Mouse (Mus musculus): ENCODE results near the gene B3galt1.

The B3galt1 gene

DNA sequence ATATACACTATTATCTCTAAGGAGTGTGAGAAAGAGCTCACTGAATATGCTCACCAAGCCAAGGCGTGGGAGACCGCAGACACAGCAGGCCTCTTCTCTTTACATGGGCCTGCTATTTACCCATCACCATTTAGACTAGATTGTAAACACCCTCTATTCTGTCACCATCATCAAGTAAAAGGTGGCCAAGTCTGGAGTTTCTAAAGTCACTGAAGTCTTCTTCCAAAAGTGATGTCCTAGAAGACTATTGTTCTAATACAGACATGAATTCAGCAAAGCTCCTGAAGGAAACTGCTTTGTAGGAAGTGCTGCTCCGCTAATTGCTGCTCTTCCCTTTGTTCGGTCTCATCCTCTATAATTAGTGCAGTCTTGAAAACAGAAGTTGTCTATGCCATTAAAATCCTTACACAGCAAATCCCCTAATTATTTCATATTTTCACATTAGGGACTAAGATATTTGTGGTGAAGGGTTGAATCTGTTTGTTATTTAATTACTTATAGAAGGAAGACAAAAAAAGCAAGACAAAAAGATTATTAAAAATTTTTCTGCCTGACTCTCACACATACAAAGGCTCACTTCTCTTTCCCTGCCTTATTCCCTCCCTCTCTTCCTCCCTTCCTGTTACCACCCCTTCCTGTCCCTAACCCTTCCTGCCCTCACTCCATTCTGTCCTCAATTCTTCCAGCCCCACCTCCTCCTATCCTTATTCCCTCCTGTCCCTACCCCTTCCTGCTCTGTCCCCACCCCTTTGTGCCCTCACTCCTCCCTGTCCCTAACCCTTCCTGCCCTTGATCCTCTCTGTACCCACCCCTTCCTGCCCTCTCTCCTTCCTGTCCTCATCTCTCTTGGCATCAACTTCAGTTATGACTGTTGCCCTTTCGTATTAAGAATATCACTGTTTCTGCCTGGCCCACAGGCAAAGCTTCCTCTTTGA lies 514.0 kb downstream of the B3galt1 start:
- DNase-seq = peak; percentile 4

- no peak for DNase-seq
Observed at GRCm38 (mm10) chr2:68080872-68081280, 515.2 kb downstream of the B3galt1 start.

DNA sequence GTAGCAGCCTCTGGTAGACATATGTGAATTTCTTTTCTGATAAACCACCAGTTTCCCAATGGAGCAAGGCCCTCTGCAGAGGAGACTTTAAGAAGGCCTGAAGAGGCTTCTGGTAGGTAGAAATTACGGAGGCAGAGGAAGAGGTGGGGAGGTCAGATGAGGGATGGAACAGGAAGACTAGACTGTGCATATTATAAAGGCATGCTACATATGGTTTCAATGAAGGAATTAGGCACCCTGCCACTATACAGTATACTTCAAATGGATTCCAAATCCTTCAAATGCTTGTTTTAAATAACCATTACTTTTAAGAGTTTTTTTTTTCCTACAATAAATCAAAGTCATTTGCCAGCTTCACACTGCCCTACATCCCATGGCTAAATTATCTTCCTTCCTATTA lies 518.8 kb downstream of the B3galt1 start:
- DNase-seq = no peak

- no peak for DNase-seq
Observed at GRCm38 (mm10) chr2:68086101-68086500, 520.4 kb downstream of the B3galt1 start.

GRCm38 (mm10) chr2:68091559-68091958 lies 525.9 kb downstream of the B3galt1 start:
- DNase-seq = no peak

- no peak for DNase-seq
Observed at GRCm38 (mm10) chr2:68104641-68105040, 539.0 kb downstream of the B3galt1 start.

DNA sequence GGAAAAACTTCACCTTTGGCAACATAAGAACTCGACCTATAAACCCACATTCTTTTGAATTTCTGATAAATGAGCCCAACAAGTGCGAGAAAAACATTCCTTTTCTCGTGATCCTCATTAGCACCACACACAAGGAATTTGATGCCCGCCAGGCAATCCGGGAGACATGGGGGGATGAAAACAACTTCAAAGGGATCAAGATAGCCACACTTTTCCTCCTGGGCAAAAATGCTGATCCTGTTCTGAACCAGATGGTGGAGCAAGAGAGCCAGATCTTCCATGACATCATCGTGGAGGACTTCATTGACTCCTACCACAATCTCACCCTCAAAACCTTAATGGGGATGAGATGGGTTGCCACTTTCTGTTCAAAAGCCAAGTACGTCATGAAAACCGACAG lies 552.4 kb downstream of the B3galt1 start:
- peak; percentile 1 for DNase-seq

DNA sequence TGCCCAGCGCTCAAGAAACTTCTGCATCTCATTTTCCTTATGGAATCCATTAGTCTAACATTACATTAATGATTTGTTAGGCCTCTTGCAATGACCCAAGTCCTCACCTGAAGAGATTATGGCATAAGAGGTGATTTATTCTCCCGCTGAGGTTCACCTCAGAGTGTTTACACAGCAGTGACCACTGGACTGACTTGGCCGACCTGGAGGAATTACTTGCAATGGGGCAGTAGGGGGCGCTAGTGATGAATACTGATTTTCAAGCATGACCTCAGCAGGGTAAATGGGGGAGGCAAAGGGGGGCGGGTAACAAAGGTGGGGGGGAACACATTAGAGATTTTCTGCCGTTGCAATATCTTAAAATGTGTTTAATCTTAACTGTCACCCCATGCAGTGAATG lies 559.1 kb downstream of the B3galt1 start:
- peak; percentile 18 for DNase-seq

- DNase-seq = no peak
Observed at GRCm38 (mm10) chr2:68141094-68141493, 575.4 kb downstream of the B3galt1 start.

DNA sequence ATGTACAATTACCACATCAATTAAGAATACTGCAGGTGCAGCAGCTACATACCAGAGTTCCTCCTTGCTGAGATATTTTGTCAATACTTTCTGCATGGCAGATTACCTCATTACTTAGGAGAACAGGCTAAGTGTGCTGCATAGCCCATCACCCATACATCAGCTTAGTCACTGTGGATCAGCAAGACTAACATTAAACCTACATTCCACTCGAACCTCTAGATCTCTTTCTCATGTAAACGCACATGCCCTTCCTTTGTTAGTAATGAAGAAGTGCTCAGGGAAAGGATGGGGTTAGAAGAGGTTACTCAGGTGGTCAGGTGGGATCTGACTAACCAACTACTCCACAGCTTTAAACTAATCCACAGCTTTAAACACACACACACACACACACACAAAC lies 577.6 kb downstream of the B3galt1 start:
- no peak for DNase-seq

DNA sequence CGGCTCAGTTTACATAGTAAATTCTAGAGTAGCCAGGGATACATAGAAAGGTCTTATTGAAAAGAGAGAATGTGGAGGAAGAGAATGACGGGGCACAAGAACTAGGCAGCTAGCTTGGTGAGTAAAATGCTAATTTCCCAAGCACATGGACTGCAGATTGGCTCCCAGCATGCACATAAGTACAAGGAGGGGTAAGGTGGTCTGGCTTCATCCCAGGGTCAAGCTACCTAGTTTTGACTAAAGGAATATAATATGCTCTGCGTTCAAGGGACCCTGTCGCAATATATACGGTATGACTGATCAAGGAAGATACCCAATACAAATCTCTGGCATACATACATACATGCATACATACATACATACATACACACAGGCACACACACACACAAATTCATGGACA lies 594.1 kb downstream of the B3galt1 start:
- DNase-seq = no peak

DNA sequence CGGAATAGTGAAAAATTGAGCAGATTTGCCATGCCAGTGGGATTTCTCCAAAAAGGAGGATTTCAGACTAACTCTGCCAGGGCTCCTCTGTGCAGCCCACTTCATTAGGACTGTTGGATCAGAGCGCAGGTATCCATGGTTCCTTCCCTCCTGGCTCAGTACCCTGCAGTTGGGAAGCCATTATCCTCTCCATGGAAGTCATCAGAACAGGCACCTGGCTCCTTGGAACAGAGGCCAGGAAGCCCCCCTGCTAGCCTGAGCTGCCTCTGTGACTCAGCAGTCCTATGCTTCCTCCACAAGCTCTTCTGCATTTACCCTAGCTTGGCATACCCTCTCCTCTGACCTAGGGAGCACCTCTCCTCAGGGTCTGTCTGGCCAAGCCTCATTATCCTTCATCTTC lies 594.9 kb downstream of the B3galt1 start:
- no peak for DNase-seq

- DNase-seq = no peak
Observed at GRCm38 (mm10) chr2:68162012-68162411, 596.3 kb downstream of the B3galt1 start.

- no peak for DNase-seq
Observed at GRCm38 (mm10) chr2:68171306-68171705, 605.6 kb downstream of the B3galt1 start.

Data from lung, postnatal 36 days (tissue).